Mouse (Mus musculus): ENCODE measurements around the gene Psmd13. TPM values are rescaled to one million over a fixed set of nuclear protein-coding genes. Genes with fewer than 3 reads are reported as not detected.

The Psmd13 gene
- polyA plus RNA-seq, 1 experiment from 2014 or later, result 183 TPM

- Histone ChIP-seq H3K4me1 (replicated peaks; ENCODE audit: control insufficient read depth, insufficient read depth, low read length) (no peaks in the 10 kb centered on the region), H3K36me3 (ENCODE audit: control insufficient read depth, insufficient read depth, low read length) (peaks cover 39% of the 10 kb centered on the region), H3K9ac (ENCODE audit: low read depth, low read length) (no peak overlapping the region), H3K4me2 (no peak overlapping the region), H3K27me3 (replicated peaks; ENCODE audit: control insufficient read depth, insufficient read depth, low read length) (no peaks in the 10 kb centered on the region), H3K9me3 (ENCODE audit: control insufficient read depth, low read length) (no peaks in the 10 kb centered on the region), H3K4me3 (ENCODE audit: low read depth, low read length) (no peak overlapping the region), H3K27ac (ENCODE audit: low read depth, low read length) (no peak overlapping the region)
- 92% methylated on average over 7 of the region's 7 CpGs for WGBS
- ATAC-seq (replicated peaks; ENCODE audit: low FRiP score), result no peak
- DNase-seq (ENCODE audit: low spot score), result no peak
These were observed 12.3 kb downstream of the Psmd13 start for GRCm38 (mm10) chr7:140894031-140894430.

GRCm38 (mm10) chr7:140894611-140895010 is 12.8 kb downstream of the Psmd13 start:
- Histone ChIP-seq H3K4me1 (replicated peaks; ENCODE audit: control insufficient read depth, insufficient read depth, low read length) (no peaks in the 10 kb centered on the region), H3K4me2 (no peak overlapping the region), H3K27ac (ENCODE audit: low read depth, low read length) (no peak overlapping the region), H3K36me3 (ENCODE audit: control insufficient read depth, insufficient read depth, low read length) (peaks cover 39% of the 10 kb centered on the region), H3K27me3 (replicated peaks; ENCODE audit: control insufficient read depth, insufficient read depth, low read length) (no peaks in the 10 kb centered on the region), H3K4me3 (ENCODE audit: low read depth, low read length) (no peak overlapping the region), H3K9ac (ENCODE audit: low read depth, low read length) (no peak overlapping the region), H3K9me3 (ENCODE audit: control insufficient read depth, low read length) (no peaks in the 10 kb centered on the region)
- WGBS, result 92% methylated on average over 3 of the region's 3 CpGs
- DNase-seq (ENCODE audit: low spot score) (no peak), ATAC-seq (replicated peaks; ENCODE audit: low FRiP score) (no peak)

- no peak for DNase-seq (ENCODE audit: low spot score)
- no peaks in the 10 kb centered on the region for H3K4me1 ChIP-seq (replicated peaks; ENCODE audit: control insufficient read depth, insufficient read depth, low read length)
- no peak overlapping the region for H3K4me2 ChIP-seq
- ATAC-seq (replicated peaks; ENCODE audit: low FRiP score), result no peak
- H3K4me3 ChIP-seq (ENCODE audit: low read depth, low read length), result no peak overlapping the region
- H3K9ac ChIP-seq (ENCODE audit: low read depth, low read length), result no peak overlapping the region
- no peaks in the 10 kb centered on the region for H3K9me3 ChIP-seq (ENCODE audit: control insufficient read depth, low read length)
- H3K36me3 ChIP-seq (ENCODE audit: control insufficient read depth, insufficient read depth, low read length), result peaks cover 25% of the 10 kb centered on the region
- no peaks in the 10 kb centered on the region for H3K27me3 ChIP-seq (replicated peaks; ENCODE audit: control insufficient read depth, insufficient read depth, low read length)
- 87% methylated on average over 7 of the region's 7 CpGs for WGBS
- H3K27ac ChIP-seq (ENCODE audit: low read depth, low read length), result no peak overlapping the region
These were observed 16.1 kb downstream of the Psmd13 start for GRCm38 (mm10) chr7:140897863-140898262.

GRCm38 (mm10) chr7:140899121-140899520 is 17.4 kb downstream of the Psmd13 start:
- Histone ChIP-seq H3K9me3 (ENCODE audit: control insufficient read depth, low read length) (no peaks in the 10 kb centered on the region), H3K4me1 (replicated peaks; ENCODE audit: control insufficient read depth, insufficient read depth, low read length) (no peaks in the 10 kb centered on the region), H3K27me3 (replicated peaks; ENCODE audit: control insufficient read depth, insufficient read depth, low read length) (no peaks in the 10 kb centered on the region), H3K4me3 (ENCODE audit: low read depth, low read length) (no peak overlapping the region), H3K9ac (ENCODE audit: low read depth, low read length) (no peak overlapping the region), H3K27ac (ENCODE audit: low read depth, low read length) (no peak overlapping the region), H3K4me2 (no peak overlapping the region), H3K36me3 (ENCODE audit: control insufficient read depth, insufficient read depth, low read length) (peaks cover 21% of the 10 kb centered on the region)
- WGBS, result 82% methylated on average over 3 of the region's 3 CpGs
- DNase-seq (ENCODE audit: low spot score) (no peak), ATAC-seq (replicated peaks; ENCODE audit: low FRiP score) (no peak)

- no peaks in the 10 kb centered on the region for H3K9me3 ChIP-seq (ENCODE audit: control insufficient read depth, low read length)
- H3K9ac ChIP-seq (ENCODE audit: low read depth, low read length), result no peak within 1 kb of the TSS
- H3K4me2 ChIP-seq, result no peak within 1 kb of the TSS
- H3K27me3 ChIP-seq (replicated peaks; ENCODE audit: control insufficient read depth, insufficient read depth, low read length), result no peaks in the 10 kb centered on the region
- H3K27ac ChIP-seq (ENCODE audit: low read depth, low read length), result no peak within 1 kb of the TSS
- 77% methylated on average over 10 of the region's 10 CpGs for WGBS
- no peak for DNase-seq (ENCODE audit: low spot score)
- ATAC-seq (replicated peaks; ENCODE audit: low FRiP score), result no peak
- no peaks in the 10 kb centered on the region for H3K4me1 ChIP-seq (replicated peaks; ENCODE audit: control insufficient read depth, insufficient read depth, low read length)
- peaks cover 16% of the 10 kb centered on the region for H3K36me3 ChIP-seq (ENCODE audit: control insufficient read depth, insufficient read depth, low read length)
- no peak within 1 kb of the TSS for H3K4me3 ChIP-seq (ENCODE audit: low read depth, low read length)
These were observed 18.5 kb downstream of the Psmd13 start, which contains the start of gene Cox8b for GRCm38 (mm10) chr7:140900220-140900619. Cox8b (minus strand) TSS chr7:140900446.

- H3K27me3 ChIP-seq (replicated peaks; ENCODE audit: control insufficient read depth, insufficient read depth, low read length), result no peaks in the 10 kb centered on the region
- H3K4me1 ChIP-seq (replicated peaks; ENCODE audit: control insufficient read depth, insufficient read depth, low read length), result no peaks in the 10 kb centered on the region; the same call in 1 of the 2 replicates
- H3K36me3 ChIP-seq (ENCODE audit: control insufficient read depth, insufficient read depth, low read length), result peaks cover 14% of the 10 kb centered on the region
- no peak overlapping the region for H3K9ac ChIP-seq (ENCODE audit: low read depth, low read length)
- no peak overlapping the region for H3K4me3 ChIP-seq (ENCODE audit: low read depth, low read length)
- 80% methylated on average over 15 of the region's 15 CpGs for WGBS
- DNase-seq (ENCODE audit: low spot score) (no peak), ATAC-seq (replicated peaks; ENCODE audit: low FRiP score) (no peak)
- H3K4me2 ChIP-seq, result no peak overlapping the region
- H3K27ac ChIP-seq (ENCODE audit: low read depth, low read length), result no peak overlapping the region
- H3K9me3 ChIP-seq (ENCODE audit: control insufficient read depth, low read length), result no peaks in the 10 kb centered on the region
These were observed 20.5 kb downstream of the Psmd13 start for GRCm38 (mm10) chr7:140902036-140902875.

- Histone ChIP-seq H3K4me3 (ENCODE audit: low read depth, low read length) (no peak overlapping the region), H3K9me3 (ENCODE audit: control insufficient read depth, low read length) (no peaks in the 10 kb centered on the region), H3K4me1 (replicated peaks; ENCODE audit: control insufficient read depth, insufficient read depth, low read length) (no peaks in the 10 kb centered on the region; the same call in 1 of the 2 replicates), H3K36me3 (ENCODE audit: control insufficient read depth, insufficient read depth, low read length) (peaks cover 5% of the 10 kb centered on the region), H3K9ac (ENCODE audit: low read depth, low read length) (no peak overlapping the region), H3K27ac (ENCODE audit: low read depth, low read length) (no peak overlapping the region), H3K4me2 (no peak overlapping the region), H3K27me3 (replicated peaks; ENCODE audit: control insufficient read depth, insufficient read depth, low read length) (no peaks in the 10 kb centered on the region)
- ATAC-seq (replicated peaks; ENCODE audit: low FRiP score), result peak; percentile 46
- 30% methylated on average over 13 of the region's 13 CpGs for WGBS
- DNase-seq (ENCODE audit: low spot score), result peak; percentile 79
These were observed 21.4 kb downstream of the Psmd13 start for GRCm38 (mm10) chr7:140903212-140903611.

- no peaks in the 10 kb centered on the region for H3K9me3 ChIP-seq (ENCODE audit: control insufficient read depth, low read length)
- no peaks in the 10 kb centered on the region for H3K27me3 ChIP-seq (replicated peaks; ENCODE audit: control insufficient read depth, insufficient read depth, low read length)
- ATAC-seq (replicated peaks; ENCODE audit: low FRiP score) (peak; percentile 30), DNase-seq (ENCODE audit: low spot score) (no peak)
- peak overlapping the region; percentile 42 for H3K4me2 ChIP-seq
- no peaks in the 10 kb centered on the region for H3K36me3 ChIP-seq (ENCODE audit: control insufficient read depth, insufficient read depth, low read length)
- peaks cover 6% of the 10 kb centered on the region for H3K4me1 ChIP-seq (replicated peaks; ENCODE audit: control insufficient read depth, insufficient read depth, low read length)
- peak overlapping the region; percentile 52 for H3K27ac ChIP-seq (ENCODE audit: low read depth, low read length)
- H3K9ac ChIP-seq (ENCODE audit: low read depth, low read length), result 0 out of 2 replicates have a peak overlapping the region, but pooled peaks have one; percentile 20
- 49% methylated on average over 2 of the region's 2 CpGs for WGBS
- no peak overlapping the region for H3K4me3 ChIP-seq (ENCODE audit: low read depth, low read length)
These were observed 23.9 kb downstream of the Psmd13 start for GRCm38 (mm10) chr7:140905642-140906081.

GRCm38 (mm10) chr7:140907131-140907530 is 25.4 kb downstream of the Psmd13 start:
- H3K4me3 ChIP-seq (ENCODE audit: low read depth, low read length), result no peak overlapping the region
- no peak overlapping the region for H3K4me2 ChIP-seq
- H3K9me3 ChIP-seq (ENCODE audit: control insufficient read depth, low read length), result no peaks in the 10 kb centered on the region
- no peak overlapping the region for H3K9ac ChIP-seq (ENCODE audit: low read depth, low read length)
- H3K27me3 ChIP-seq (replicated peaks; ENCODE audit: control insufficient read depth, insufficient read depth, low read length), result no peaks in the 10 kb centered on the region
- no peak for DNase-seq (ENCODE audit: low spot score)
- WGBS, result 76% methylated on average over 13 of the region's 13 CpGs
- H3K27ac ChIP-seq (ENCODE audit: low read depth, low read length), result no peak overlapping the region; the same call in 1 of the 2 replicates
- peaks cover 6% of the 10 kb centered on the region for H3K4me1 ChIP-seq (replicated peaks; ENCODE audit: control insufficient read depth, insufficient read depth, low read length)
- no peak for ATAC-seq (replicated peaks; ENCODE audit: low FRiP score)
- H3K36me3 ChIP-seq (ENCODE audit: control insufficient read depth, insufficient read depth, low read length), result no peaks in the 10 kb centered on the region
